Mouse (Mus musculus): ENCODE measurements at regions not wholly inside any gene's neighbourhood (a gene's known extent, or its start where the extent isn't known, plus 50 kb on each side); places are given as distances from the start of the nearest gene placed in this dataset.

DNA sequence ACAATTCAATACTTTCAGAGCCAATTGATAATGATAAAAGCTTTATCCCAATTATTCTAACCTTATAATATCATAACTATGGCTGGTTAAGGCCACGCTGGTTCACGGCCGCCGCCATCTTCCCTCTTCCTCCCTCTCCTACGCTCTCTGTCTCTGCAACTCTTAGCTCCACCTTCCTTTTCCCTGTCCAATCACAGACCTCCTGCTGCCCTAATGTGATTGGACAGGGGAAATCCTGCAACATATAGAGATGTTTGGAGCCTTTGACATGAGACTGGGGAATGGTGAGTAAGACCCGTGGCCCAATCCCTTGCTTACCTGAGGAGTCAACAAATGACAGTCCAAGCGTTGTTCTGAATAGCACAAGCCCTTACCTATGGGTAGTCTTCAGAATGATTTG is 79.8 kb upstream of the Pced1b start:
- TF ChIP-seq MAFK (IDR thresholded peaks at IDR 0.05; ENCODE audit: insufficient read depth, low read depth, low read length) = no peak
- no peak; the same call in 1 of the 2 replicates for TF ChIP-seq CHD2 (IDR thresholded peaks at IDR 0.05; ENCODE audit: low read depth, low read length)
- no peak for TF ChIP-seq ZNF384 (IDR thresholded peaks at IDR 0.05; ENCODE audit: low read depth, low read length)
- no peak for TF ChIP-seq ZC3H11A (IDR thresholded peaks at IDR 0.05; ENCODE audit: borderline replicate concordance, low read depth, low read length)

Data from ES-E14 (cell line).